Mouse (Mus musculus) megakaryocyte, embryonic 14.5 days (primary cell): ENCODE data around the gene Chl1.

ENCODE experiments used
- FLI1 ChIP-seq: IDR thresholded peaks from 2 replicates; pipeline ENCODE4 v1.6.1; 2012; ENCODE audit warnings: low read length, inconsistent platforms, mixed read lengths
- GATA1 ChIP-seq: IDR thresholded peaks from 3 replicates; pipeline ENCODE4 v1.6.1; 2012; ENCODE audit warnings: mixed read lengths, low read length, inconsistent platforms, borderline replicate concordance

- no peak for TF ChIP-seq GATA1
- no peak for TF ChIP-seq FLI1
These were observed 228.9 kb downstream of the Chl1 start for GRCm38 (mm10) chr6:103739291-103739690.
